In the genomic region with DNA sequence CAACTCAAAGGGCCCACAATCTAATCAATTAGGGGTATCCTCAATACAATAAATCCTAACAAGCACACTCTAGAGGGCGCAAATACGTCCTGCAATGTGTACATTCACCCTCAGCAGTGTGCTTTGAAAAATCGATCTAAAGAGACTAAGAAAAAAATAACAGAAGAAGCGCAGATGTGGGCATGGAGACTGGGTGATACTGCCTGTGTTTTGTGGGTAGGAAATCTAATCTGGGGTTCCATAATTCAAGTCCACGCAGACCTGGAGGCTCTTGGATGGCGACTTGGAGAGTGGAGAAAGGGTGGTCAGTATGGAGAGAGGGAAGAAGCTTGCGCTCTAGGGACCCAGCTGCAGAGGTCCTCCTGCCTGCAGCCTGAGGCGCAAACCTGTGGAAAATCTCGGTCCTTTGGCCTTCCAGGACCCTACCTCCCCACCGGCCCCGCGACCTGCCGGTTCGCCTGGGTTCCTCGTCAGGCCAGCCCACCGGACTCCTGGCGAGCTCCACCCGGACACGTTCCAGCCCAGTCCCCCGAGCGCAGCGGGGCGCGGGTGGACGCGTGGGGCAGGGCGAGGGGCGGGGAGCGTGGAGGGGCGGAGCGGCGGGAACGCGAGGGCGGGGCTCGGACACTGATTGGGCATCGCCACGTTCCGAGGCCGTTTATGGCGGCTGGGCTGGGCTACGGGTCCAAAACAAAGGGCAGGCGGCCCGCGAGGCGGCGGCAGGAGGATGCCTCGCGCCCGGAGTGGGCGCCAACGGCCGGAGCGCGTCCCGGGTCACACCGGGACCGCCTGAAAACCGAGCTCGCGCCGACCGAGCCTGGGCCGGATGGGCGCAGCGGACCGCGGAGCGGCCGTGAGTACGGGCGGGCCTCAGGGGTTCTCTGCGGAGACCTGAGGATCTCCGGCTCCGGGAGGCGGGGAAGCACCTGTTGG, we compare ENCODE assay signal across 8 mouse cellular contexts. TPM values are rescaled to one million over a fixed set of nuclear protein-coding genes. Genes with fewer than 3 reads are reported as not detected.
DNase-seq lines count a peak whose midpoint lies in the region; ATAC-seq and TF ChIP-seq lines count a peak whose summit lies in the region.

Gene Ypel1 (plus strand): TSS at position 186 of the 933 bp plus-strand sequence.

- ATAC-seq in inflammation-experienced regulatory T-cells, adult 6 months, result peak; percentile 70

- TF ChIP-seq CTCF in cortical plate, adult 2 months (IDR thresholded peaks at IDR 0.05; ENCODE audit: extremely low read depth, insufficient read depth, low read length), result no peak

- H3K4me3 ChIP-seq in cortical plate, adult 2 months (ENCODE audit: insufficient read depth, low read length), result peak within 1 kb of the TSS; percentile 99

- intact Hi-C loops in gastrocnemius, postnatal 14 days (cut with DNase I; ENCODE audit: low total_unique reads), result no loop called here
- intact Hi-C loops in left cerebral cortex, postnatal 25 days (cut with DNase I), result loop anchor here (5.0 kb wide), 2 partner anchors 87 to 137 kb away; partner anchors contain the start of gene Mapk1

- H3K4me1 ChIP-seq in cortical plate, adult 2 months (ENCODE audit: control insufficient read depth, insufficient read depth, low read length), result no peaks in the 10 kb centered on the region; the same call in 1 of the 2 replicates

- peak; percentile 74 for DNase-seq in adipocyte (ENCODE audit: low spot score)
- peak; percentile 90 for DNase-seq in gastrocnemius, postnatal 14 days
- DNase-seq in left cerebral cortex, postnatal 25 days (ENCODE audit: low spot score in 2 of 2), result peak; percentile 89 to 90
- peak; percentile 86 for DNase-seq in mesoderm, embryonic 11.5 days (ENCODE audit: low read depth, low spot score)
- DNase-seq in right cerebral cortex, postnatal 36 days (ENCODE audit: low spot score in 2 of 2), result peak; percentile 84
- DNase-seq in urinary bladder, postnatal 4 days (ENCODE audit: low spot score in 2 of 2), result peak; percentile 85 to 89

- H3K27ac ChIP-seq in cortical plate, adult 2 months (ENCODE audit: insufficient read depth, low read length), result peak within 1 kb of the TSS; percentile 95

- peak; percentile 42; the same call in 1 of the 2 replicates for TF ChIP-seq POLR2A in cortical plate, adult 2 months (IDR thresholded peaks at IDR 0.05; ENCODE audit: extremely low read depth, insufficient read depth, low read length)

RNA-seq across cellular contexts. Expression of gene Ypel1, which starts in this region (rescaled TPM):
- polyA plus RNA-seq in cortical plate, adult 2 months (2012; rRNA removed), result 32.6 and 33.0 TPM in 2 replicates
- under 1 TPM; 0.88 to 0.89 TPM for total RNA-seq in gastrocnemius, postnatal 14 days (2021)
- polyA plus RNA-seq in inflammation-experienced regulatory T-cells, adult 6 months (2017; shearing (Covaris generic)), result 1 to 10 TPM; 4.6 to 7.0 (median 7.0) TPM
- 10 to 100 TPM; 46.1 to 50.4 TPM for total RNA-seq in left cerebral cortex, postnatal 25 days (2021)

Comparison
In these comparisons a context has a peak if more than half of its experiments do, and no peak if none do; other contexts are left out.
1. Peak in every context shown above with its lines: DNase-seq, ATAC-seq, H3K4me3 ChIP-seq and H3K27ac ChIP-seq.
2. RNA of gene Ypel1 (total RNA-seq): 46.1 to 50.4 TPM in left cerebral cortex, postnatal 25 days; 0.88 to 0.89 TPM in gastrocnemius, postnatal 14 days; every median in the first group is over 10 times any median in the second.
3. Peak in DNase-seq in gastrocnemius, postnatal 14 days; RNA of the gene not detected or under 1 TPM.